Mouse (Mus musculus) forebrain, embryonic 14.5 days (tissue): ENCODE data around the gene Ano3. TPM values are rescaled to one million over a fixed set of nuclear protein-coding genes. Genes with fewer than 3 reads are reported as not detected.
"Not testable (repeated sequence)": the region's sequence is repeated elsewhere in the genome, so short reads cannot be mapped to it uniquely, and the experiment has no call there.

Source experiments
- ATAC-seq: fragments of 200-750 bp; cut with Nextera tagmentation; 2 replicates; pipeline ENCODE4 v1.8.0; 2017; ENCODE audit warnings: mild to moderate bottlenecking, moderate library complexity
- DNase-seq: peaks from one replicate; pipeline ENCODE4 v3.0.0-alpha.2; 2015; ENCODE audit warnings: low spot score
- H3K27ac ChIP-seq: fragments of 300-500 bp; sonication (generic); 2 replicates; pipeline ENCODE4 v1.5.1; 2014; ENCODE audit warnings: low read depth, mild to moderate bottlenecking, control low read depth, low read length, moderate library complexity
- H3K27me3 ChIP-seq: fragments of 300-500 bp; sonication (generic); replicated peaks from 2 replicates; pipeline ENCODE4 v1.6.1; 2014; ENCODE audit warnings: low read length, control low read depth, mixed read lengths; ENCODE audit not compliant: control insufficient read depth, insufficient read depth
- H3K36me3 ChIP-seq: fragments of 300-500 bp; sonication (generic); 2 replicates; pipeline ENCODE4 v1.6.1; 2014; ENCODE audit warnings: low read length, control low read depth; ENCODE audit not compliant: control insufficient read depth, insufficient read depth
- H3K4me1 ChIP-seq: fragments of 300-500 bp; sonication (generic); 2 replicates; pipeline ENCODE4 v1.6.1; 2014; ENCODE audit warnings: antibody characterized with exemption, low read length, control low read depth; ENCODE audit not compliant: control insufficient read depth, insufficient read depth
- H3K4me2 ChIP-seq: fragments of 300-500 bp; sonication (generic); 2 replicates; pipeline ENCODE4 v1.6.1; 2014; ENCODE audit warnings: mild to moderate bottlenecking, control low read depth, low read length
- H3K4me3 ChIP-seq: fragments of 300-500 bp; sonication (generic); 2 replicates; pipeline ENCODE4 v1.5.1; 2014; ENCODE audit warnings: low read depth, low read length, control low read depth
- H3K9ac ChIP-seq: fragments of 300-500 bp; sonication (generic); 2 replicates; pipeline ENCODE4 v1.6.1; 2014; ENCODE audit warnings: mild to moderate bottlenecking, low read length, control low read depth, moderate library complexity
- H3K9me3 ChIP-seq: fragments of 300-500 bp; sonication (generic); replicated peaks from 2 replicates; pipeline ENCODE4 v1.6.1; 2016; ENCODE audit warnings: low read length, control low read depth, mixed read lengths; ENCODE audit not compliant: control insufficient read depth
- WGBS: fragments of 180-500 bp; shearing (Covaris S2); extraction: QIAGEN DNeasy Blood & Tissue Kit; methylation state at CpG from one replicate; pipeline ENCODE4 v1.1.7; 2014; 5-methylcytosine and 5-hydroxymethylcytosine counted together
- polyA plus RNA-seq: library from polyadenylated mRNA; unstranded; fragments of >200 nt; fragmentation: Nextera tagmentation; extraction: Ambion mirVana; gene quantifications from 2 replicates; pipeline ENCODE4 v1.2.1, GENCODE M21; 2014

Gene Ano3
- 0.48 and 0.78 TPM in 2 replicates for polyA plus RNA-seq

DNA sequence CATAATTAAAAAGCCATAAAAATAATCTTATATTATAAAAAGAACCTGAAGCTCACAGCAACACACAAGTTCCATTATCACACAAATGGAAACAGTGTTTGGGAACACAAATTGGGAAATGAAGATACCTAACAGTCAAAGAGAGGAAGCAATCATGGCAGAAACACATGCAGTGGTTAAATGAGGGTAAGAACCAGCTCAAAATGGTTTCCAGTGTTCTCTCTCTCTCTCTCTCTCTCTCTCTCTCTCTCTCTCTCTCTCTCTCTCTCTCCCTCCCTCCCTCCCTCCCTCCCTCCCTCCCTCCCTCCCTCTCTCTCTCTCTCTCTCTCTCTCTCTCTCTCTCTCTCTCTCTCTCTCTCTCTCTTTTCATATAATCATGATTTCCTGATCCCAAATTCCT is at the start of gene Ano3:
Gene Ano3 (minus strand): TSS at position 101 of the 400 bp plus-strand sequence.
- Histone ChIP-seq H3K4me3 (peak within 1 kb of the TSS; percentile 29), H3K4me2 (peak within 1 kb of the TSS; percentile 56), H3K9ac (peak within 1 kb of the TSS; percentile 60)
- not testable (repeated sequence) for H3K27ac ChIP-seq, H3K36me3 ChIP-seq, H3K27me3 ChIP-seq, H3K9me3 ChIP-seq, H3K4me1 ChIP-seq, ATAC-seq, DNase-seq

DNA sequence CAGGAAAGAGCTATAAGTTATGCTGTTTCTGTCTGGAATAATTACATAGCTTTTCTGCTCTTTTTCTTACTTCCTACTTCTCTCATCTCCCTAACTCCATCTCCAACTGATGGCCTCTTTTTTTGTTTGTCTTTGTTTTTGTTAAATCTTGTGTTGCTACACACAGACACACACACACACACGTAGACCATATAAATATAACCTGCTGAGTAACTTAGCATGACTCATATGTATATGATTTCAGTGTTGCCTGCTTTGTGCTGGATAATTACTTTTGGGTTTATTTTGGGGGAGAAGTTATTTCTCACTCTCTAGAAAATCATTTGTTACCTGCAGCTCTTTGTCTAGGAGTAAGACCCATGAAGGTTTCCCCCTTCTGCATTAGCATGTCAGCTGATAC is 39.3 kb upstream of the Ano3 start:
- Histone ChIP-seq H3K9me3 (no peaks in the 10 kb centered on the region), H3K36me3 (no peaks in the 10 kb centered on the region), H3K4me1 (no peaks in the 10 kb centered on the region), H3K27ac (no peak overlapping the region), H3K4me3 (no peak overlapping the region), H3K9ac (no peak overlapping the region), H3K4me2 (no peak overlapping the region), H3K27me3 (no peaks in the 10 kb centered on the region)
- ATAC-seq = no peak
- DNase-seq = no peak
- 98% methylated on average over 1 of the region's 1 CpGs for WGBS

DNA sequence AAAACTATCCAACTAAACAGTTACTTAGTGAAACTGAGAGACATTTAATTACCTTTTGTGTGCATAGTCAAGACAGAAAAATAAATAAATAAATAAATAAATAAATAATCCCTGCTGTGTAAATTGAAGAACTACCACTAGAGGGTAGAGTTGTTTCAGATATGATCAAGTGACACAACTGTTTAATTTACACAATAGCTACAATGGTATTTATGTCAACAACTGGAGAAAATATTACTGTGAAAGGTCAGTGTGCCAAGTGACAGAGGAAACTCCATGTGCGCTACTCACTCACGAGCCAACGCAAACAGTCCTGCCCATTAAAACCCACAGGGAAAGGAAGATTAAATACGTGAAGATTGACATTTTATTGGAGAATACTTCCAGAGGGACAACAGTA is 38.8 kb upstream of the Ano3 start:
- ATAC-seq (0 out of 2 replicates have a peak, but pooled peaks have one; percentile 20), DNase-seq (peak; percentile 26)
- H3K4me1 ChIP-seq = no peaks in the 10 kb centered on the region
- H3K27ac ChIP-seq = no peak overlapping the region
- no peaks in the 10 kb centered on the region for H3K36me3 ChIP-seq
- H3K4me2 ChIP-seq = no peak overlapping the region
- no peak overlapping the region for H3K9ac ChIP-seq
- 88% methylated on average over 4 of the region's 4 CpGs for WGBS
- no peak overlapping the region for H3K4me3 ChIP-seq
- no peaks in the 10 kb centered on the region for H3K27me3 ChIP-seq
- no peaks in the 10 kb centered on the region for H3K9me3 ChIP-seq

DNA sequence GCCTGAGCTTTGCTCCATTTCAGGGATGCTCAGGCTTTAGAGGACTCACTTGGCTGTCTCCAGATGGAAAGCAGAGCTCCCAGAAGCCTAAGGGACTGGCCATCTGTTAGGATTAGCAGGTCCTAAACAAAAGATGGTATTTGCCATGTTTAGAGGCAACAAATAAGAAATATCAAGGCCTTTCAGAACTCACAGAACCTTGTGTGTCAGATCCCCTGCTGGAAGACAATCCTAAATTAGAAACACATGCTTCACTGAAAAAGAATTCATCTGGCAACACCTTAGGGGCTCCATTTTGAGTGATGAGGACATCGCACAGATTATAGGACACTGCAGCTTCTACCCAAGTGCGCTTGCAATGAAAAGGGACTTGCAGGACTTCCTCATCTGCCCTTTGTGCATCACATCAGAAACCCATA is 35.1 kb upstream of the Ano3 start:
- DNase-seq (peak; percentile 11), ATAC-seq (0 out of 2 replicates have a peak, but pooled peaks have one; percentile 40)
- Histone ChIP-seq H3K4me1 (no peaks in the 10 kb centered on the region), H3K9ac (no peak overlapping the region), H3K27me3 (no peaks in the 10 kb centered on the region), H3K4me3 (no peak overlapping the region), H3K27ac (no peak overlapping the region), H3K36me3 (no peaks in the 10 kb centered on the region), H3K9me3 (no peaks in the 10 kb centered on the region), H3K4me2 (no peak overlapping the region)
- WGBS = 85% methylated on average over 2 of the region's 2 CpGs

GRCm38 (mm10) chr2:110981733-110982132 is 31.0 kb upstream of the Ano3 start:
- WGBS = 28% methylated on average over 1 of the region's 1 CpGs
- DNase-seq (peak; percentile 69), ATAC-seq (peak; percentile 74)
- no peaks in the 10 kb centered on the region for H3K4me1 ChIP-seq
- H3K27me3 ChIP-seq = no peaks in the 10 kb centered on the region
- no peak overlapping the region for H3K4me2 ChIP-seq
- H3K27ac ChIP-seq = no peak overlapping the region
- H3K9ac ChIP-seq = no peak overlapping the region
- H3K4me3 ChIP-seq = no peak overlapping the region
- no peaks in the 10 kb centered on the region for H3K9me3 ChIP-seq
- no peaks in the 10 kb centered on the region for H3K36me3 ChIP-seq

DNA sequence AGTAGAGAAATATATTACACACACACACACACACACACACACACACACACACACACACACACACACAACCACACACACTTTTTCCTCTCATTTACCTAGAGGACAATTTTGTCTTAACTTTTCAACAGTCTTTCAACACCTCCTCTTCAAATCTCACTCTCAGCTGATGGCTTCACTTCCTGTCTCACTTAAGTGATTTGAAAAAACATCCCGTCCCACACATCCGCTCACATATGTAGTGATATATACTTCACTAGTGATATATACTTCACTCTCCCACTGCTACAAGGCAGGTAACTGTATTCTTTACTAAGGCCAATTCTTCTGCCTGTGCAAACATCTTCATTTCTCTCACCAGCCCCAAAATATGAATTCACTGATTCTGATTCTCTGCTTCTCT is 28.9 kb upstream of the Ano3 start:
- no peak for ATAC-seq
- Histone ChIP-seq H3K4me1 (no peaks in the 10 kb centered on the region), H3K27ac (no peak overlapping the region), H3K9me3 (no peaks in the 10 kb centered on the region), H3K4me3 (no peak overlapping the region), H3K27me3 (no peaks in the 10 kb centered on the region), H3K36me3 (no peaks in the 10 kb centered on the region), H3K4me2 (no peak overlapping the region), H3K9ac (no peak overlapping the region)
- no peak for DNase-seq
- 96% methylated on average over 2 of the region's 2 CpGs for WGBS

DNA sequence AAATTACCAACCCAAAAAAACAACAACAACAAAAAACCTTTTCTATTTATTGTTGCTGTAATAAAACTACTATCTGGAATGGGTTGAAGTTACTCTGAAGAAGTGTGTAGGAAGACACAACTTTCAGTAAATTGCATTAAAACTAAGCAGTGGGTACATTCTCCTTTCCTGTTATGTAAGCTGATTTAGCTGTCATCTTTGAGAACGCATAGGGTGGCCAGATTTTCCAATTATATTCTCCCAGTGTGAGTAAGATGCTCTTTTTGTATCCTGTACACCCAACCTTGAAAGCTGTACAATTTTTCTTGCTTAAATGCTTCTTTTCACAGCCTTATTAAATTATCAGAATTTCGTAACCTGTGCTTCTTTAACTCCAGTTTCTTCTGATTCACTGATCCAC is 26.1 kb upstream of the Ano3 start:
- Histone ChIP-seq H3K4me3 (no peak overlapping the region), H3K4me1 (no peaks in the 10 kb centered on the region), H3K27ac (no peak overlapping the region), H3K27me3 (no peaks in the 10 kb centered on the region), H3K9ac (no peak overlapping the region), H3K4me2 (no peak overlapping the region), H3K9me3 (no peaks in the 10 kb centered on the region), H3K36me3 (no peaks in the 10 kb centered on the region)
- no peak for ATAC-seq
- WGBS = 78% methylated on average over 2 of the region's 2 CpGs
- DNase-seq = no peak

GRCm38 (mm10) chr2:110970158-110970557 is 19.4 kb upstream of the Ano3 start:
- H3K27me3 ChIP-seq = no peaks in the 10 kb centered on the region
- no peak overlapping the region for H3K4me2 ChIP-seq
- DNase-seq = no peak
- H3K4me3 ChIP-seq = no peak overlapping the region
- no peak overlapping the region for H3K27ac ChIP-seq
- no peaks in the 10 kb centered on the region for H3K9me3 ChIP-seq
- H3K4me1 ChIP-seq = no peaks in the 10 kb centered on the region
- 86% methylated on average over 2 of the region's 2 CpGs for WGBS
- H3K9ac ChIP-seq = no peak overlapping the region
- H3K36me3 ChIP-seq = no peaks in the 10 kb centered on the region
- no peak for ATAC-seq

DNA sequence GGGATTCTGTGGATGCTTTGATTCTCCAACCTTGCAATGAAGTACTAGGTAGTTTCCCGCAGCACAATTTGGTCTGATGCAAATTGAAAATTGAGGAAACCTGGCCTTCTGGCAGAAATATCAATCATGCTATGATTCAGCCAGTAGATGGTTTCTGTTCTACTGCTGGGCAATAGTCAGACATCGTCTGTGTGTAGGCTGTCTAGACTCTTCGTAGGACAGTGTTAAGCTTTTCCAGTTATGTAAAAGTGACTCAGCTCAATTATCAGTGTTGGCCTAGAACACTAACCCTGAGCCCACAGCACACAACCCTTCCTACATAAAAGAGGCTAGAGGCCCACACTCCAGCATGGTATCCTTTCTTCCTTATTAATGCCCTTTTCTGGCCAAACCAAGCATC is 14.7 kb upstream of the Ano3 start:
- Histone ChIP-seq H3K4me3 (no peak overlapping the region), H3K27me3 (no peaks in the 10 kb centered on the region), H3K4me2 (no peak overlapping the region), H3K9ac (no peak overlapping the region), H3K4me1 (no peaks in the 10 kb centered on the region), H3K9me3 (no peaks in the 10 kb centered on the region), H3K36me3 (no peaks in the 10 kb centered on the region), H3K27ac (no peak overlapping the region)
- DNase-seq = no peak
- no peak for ATAC-seq
- WGBS = 94% methylated on average over 3 of the region's 3 CpGs
